Mouse (Mus musculus): ENCODE measurements around the gene Maml3. TPM values are rescaled to one million over a fixed set of nuclear protein-coding genes. Genes with fewer than 3 reads are reported as not detected.
A peak's percentile ranks its signal among the peaks of the same experiment; 100 is the strongest.

Gene Maml3
- total RNA-seq, 2 experiments from 2014 or later: 7.4 to 8.5 TPM

- no peak for DNase-seq (ENCODE audit: low spot score in 2 of 2)
Observed at GRCm38 (mm10) chr3:51839353-51839715, 265.5 kb downstream of the Maml3 start.

DNA sequence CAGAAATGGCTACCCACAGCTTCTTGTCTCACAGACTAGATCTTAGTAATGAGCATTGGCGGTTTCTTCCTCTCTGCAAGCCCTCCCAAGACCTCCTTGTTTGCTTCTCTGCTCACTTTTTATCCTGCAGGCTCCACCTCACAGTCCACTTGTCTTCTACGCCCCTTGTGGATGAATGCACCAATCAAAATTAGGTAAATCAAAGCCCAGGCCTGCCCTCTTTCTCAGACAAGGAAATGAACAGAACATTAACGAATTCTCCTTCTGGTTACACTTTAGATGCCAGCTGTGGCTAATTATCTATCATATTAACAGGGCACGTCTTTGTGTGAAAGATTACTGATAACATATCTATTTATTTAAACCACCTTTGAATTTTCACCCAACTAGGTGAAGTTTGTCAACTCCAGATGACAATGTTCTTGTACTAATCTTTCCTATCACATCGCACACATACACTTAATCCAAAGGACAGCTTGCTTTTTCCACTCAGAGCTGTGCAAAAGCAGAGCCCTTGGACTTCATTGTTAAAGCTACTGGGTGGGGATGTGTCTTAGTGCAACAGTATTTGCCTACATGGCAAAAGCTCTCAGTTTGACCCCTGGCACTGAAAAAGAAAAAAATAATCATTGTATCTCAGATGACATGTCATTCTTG, 266.1 kb downstream of the Maml3 start:
- DNase-seq (ENCODE audit: low spot score in 2 of 2): no peak

DNA sequence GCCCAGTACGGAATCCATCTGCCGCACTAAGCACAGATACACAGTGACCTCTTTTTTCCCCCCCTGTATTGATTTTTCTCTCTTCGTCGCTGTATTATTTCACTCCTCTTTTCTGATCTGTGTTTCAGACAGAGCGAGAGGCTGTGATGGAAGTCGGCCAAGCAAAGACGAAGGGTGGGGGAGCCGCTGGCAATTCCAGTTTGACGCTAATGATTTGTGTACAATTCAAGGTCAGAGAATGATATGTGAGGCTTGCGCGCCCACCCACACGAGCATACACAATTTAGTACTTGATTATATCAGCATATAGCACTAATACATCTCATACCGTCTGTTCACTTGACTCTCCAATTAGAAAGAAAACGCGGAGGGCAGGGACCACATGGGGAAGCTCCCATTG, 271.9 kb downstream of the Maml3 start:
- DNase-seq (ENCODE audit: low spot score in 2 of 2): no peak

GRCm38 (mm10) chr3:51830821-51831429, 274.0 kb downstream of the Maml3 start:
- DNase-seq (ENCODE audit: low spot score in 2 of 2): no peak

DNA sequence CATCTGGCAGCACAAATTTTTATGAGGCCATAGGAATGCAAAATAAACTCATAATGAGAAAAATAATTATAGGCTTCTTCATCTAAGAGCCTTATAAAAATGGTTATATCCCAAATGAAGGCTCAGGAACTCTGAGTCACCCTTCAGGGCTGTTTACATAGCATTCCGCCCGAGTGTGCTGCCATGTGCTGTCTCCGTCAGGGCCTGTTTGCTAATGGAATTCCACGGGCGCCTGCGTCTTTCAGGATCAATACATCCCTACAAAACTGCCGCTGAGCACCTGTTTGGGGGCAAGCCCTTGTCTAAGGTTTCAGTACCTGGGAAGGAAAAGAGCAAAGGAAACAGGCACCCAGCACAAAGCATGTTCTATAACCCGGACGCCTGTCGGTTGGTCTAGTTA, 279.3 kb downstream of the Maml3 start:
- no peak for DNase-seq (ENCODE audit: low spot score in 2 of 2)

DNA sequence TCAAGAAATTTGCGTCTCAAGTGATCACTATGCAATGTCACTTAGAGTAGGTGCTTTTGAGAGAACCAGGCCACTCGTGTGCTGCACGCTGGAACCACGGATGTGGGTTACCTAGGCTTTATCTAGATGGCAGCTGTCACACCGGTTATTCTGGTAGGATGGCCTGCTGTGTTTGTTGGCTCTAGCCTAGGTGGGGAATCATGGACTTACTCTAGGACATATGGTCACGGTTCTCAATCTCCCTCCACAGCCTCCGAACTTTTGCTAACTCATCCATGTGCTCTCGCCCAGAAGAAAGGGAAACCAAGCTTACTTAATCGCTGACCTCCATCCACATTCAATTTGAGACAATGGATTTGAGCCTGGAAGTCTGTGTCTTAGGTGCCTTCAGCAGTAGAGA, 280.4 kb downstream of the Maml3 start:
- no peak for DNase-seq (ENCODE audit: low spot score in 2 of 2)

GRCm38 (mm10) chr3:51821551-51821950, 283.3 kb downstream of the Maml3 start:
- no peak for DNase-seq (ENCODE audit: low spot score in 2 of 2)

GRCm38 (mm10) chr3:51819109-51819508, 285.8 kb downstream of the Maml3 start:
- no peak for DNase-seq (ENCODE audit: low spot score in 2 of 2)

DNA sequence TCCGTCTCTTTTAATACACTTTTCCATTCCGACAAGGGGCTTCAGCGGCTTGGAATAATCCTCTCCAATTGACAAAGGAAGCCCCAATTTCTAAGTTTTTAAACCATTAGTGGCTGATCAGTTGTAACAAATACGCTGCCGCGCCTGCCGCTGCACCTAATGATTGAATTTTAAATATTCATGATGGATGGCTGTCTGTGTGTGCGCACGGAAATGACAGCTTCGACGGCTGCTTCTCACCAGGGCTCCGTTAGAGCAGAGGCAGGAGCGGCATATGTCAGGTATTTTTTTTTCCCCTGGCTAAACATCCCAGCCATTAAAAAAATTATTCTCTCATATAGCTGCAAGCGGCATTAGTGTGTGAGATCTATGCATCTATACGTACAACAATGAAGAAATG, 287.0 kb downstream of the Maml3 start:
- DNase-seq (ENCODE audit: low spot score in 2 of 2): no peak

DNA sequence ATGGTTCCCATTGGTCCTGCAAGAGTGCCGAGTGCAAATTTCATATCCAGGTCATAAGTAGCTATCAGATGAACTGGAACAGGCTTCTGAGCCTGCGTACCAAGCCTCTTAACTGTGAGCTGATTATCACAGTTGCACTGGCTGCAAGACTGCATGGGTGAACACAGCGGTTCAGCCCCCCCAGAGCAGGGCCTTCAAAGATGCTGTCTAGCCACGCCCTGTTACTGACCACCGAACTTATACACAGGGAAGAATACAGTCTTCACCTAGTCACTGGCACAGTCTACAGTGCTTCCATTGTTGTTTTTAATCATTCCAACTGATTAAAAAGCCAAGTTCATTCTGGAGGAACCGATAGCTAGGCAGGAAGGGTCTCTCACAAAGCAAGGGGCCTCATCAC, 287.5 kb downstream of the Maml3 start:
- no peak for DNase-seq (ENCODE audit: low spot score in 2 of 2)

DNA sequence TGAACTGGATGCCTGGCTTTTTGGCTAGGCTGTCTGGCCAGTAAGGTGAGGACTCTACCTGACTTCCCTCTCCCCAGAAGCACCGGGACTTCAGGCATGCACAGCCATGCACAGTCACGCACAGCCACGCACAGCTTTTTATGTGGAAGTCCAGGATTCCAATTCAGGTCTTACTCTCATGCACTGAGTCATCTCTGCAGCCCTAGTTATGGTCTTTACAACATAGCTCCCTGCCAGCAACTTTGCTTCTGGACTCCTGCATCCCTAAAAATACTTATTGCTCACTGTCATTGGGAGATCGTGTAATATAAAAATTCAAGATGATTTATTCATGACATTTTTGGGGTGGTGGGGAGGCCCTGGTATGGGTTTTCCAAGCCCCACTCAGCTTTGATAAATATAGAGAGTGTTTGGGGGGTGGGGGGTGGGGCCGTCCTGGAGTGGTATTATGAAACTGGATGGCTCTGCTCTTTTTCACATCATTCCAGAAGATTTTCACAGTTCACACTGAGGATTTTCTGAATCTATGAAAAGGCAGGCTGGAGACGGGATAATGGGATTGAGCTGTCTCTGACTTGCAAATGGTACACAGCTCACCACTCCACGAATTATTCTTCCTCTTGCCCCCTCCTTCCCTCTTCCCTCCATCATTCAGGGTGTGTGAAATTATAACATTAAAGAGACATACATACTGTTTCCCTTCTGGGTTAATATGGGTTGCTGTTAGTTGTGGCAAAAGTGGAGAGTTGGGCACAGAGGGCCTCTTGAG, 288.2 kb downstream of the Maml3 start:
- DNase-seq (ENCODE audit: low spot score in 2 of 2): no peak

DNA sequence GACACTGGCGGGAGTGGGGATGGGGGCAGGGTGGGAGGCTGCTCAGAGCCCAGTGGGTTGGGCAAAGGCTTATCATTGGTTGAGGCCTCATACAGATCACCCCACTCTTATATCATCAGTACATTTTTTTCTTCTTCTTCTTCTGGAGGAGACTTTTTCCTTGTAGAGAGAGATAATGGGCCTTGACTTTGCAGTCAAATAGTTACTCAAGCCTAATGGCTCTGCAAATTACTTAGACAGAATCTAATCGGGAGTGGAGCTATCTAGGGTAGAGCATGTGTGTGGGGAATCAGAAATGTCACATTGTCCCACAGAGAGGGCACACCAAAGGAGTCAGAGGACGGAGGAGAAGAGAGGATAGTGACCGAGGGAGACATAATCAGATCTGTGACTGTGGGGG, 290.8 kb downstream of the Maml3 start:
- DNase-seq (ENCODE audit: low spot score in 2 of 2): no peak

GRCm38 (mm10) chr3:51813186-51813585, 291.7 kb downstream of the Maml3 start:
- no peak for DNase-seq (ENCODE audit: low spot score in 2 of 2)

GRCm38 (mm10) chr3:51810731-51811130, 294.1 kb downstream of the Maml3 start:
- DNase-seq (ENCODE audit: low spot score in 2 of 2): no peak

GRCm38 (mm10) chr3:51809822-51810221, 295.1 kb downstream of the Maml3 start:
- no peak for DNase-seq (ENCODE audit: low spot score in 2 of 2)

DNA sequence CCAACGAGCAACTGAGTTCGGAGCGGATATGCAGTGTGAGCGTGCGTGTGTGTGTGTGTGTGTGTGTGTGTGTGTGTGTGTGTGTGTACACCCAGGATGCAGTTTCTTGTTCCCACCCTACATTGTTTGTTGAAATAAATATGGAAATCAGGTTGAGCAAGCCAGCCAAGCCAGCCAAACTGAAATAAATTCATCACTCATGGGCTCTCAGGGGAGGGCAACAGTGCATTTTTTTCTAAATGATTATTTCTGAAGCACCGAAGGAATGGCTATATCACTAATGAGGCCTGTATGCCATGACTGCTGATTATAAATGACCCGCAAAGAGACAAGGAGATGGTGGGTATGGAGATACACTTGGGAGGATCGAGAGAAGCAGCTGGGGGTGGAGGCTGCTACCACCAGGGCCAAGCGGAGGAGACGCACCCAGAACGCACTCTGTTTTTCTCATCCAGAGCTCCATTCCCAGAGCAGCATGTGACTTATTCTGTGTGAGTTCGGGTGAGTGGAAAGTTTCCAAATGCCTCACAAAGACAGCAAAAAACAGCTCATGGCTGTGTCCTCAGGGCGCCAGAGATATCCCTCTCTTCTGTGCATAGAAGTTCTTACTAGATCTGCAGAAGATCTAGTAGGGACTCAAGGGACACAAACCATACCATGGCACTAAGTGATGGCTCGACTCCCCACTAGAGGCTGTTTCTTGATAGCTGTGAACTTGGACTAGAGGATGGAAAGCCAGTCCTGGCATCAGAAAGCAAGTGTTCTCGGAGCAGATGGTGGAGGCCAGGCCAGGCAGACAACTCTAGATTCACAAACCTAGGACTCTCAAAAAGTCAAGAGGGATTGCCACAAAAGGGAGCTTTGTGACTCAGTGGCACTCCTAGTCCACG, 296.6 kb downstream of the Maml3 start:
- peak in 1 of 2 experiments; percentile 70 for DNase-seq (ENCODE audit: low spot score in 2 of 2)

DNA sequence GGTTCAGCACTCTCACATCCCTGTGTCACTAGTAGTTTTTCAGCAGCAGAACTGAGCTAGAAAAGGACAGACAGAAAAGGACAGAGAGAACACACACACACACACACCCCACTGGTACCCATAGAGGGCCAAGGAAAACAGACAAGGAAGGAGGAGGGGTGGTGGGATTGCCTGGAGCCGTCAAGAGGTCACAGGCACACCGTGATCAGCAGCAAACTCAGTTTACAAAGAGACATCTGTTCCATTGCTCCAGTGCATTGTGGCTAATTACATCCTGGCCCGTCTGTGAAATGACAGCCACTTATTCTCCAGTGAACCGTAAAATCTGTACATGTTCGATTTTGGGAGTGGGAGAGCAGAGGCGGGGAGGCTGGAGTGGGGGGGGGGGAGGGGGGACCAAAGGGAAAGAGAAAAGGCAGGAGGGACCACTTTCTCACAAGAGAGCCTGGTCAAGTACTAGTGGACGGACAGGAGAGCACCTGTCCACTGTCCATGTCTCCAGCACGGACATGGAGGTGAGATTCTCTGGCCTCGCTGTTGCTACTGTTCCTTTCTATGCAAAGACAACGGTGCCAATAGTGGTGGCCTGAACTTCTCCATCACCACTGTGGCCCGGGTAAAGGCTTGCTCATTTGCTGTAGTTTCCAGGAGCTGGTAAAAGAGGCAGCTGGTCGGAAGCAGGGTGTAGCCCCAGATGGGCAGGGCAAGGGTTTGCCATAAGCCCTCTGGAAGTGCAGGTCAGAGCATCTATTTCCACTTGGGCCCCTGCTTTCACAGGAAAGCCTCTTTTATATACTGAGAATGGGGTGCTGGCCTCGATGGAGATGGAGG, 299.2 kb downstream of the Maml3 start:
- DNase-seq (ENCODE audit: low spot score in 2 of 2): no peak

DNA sequence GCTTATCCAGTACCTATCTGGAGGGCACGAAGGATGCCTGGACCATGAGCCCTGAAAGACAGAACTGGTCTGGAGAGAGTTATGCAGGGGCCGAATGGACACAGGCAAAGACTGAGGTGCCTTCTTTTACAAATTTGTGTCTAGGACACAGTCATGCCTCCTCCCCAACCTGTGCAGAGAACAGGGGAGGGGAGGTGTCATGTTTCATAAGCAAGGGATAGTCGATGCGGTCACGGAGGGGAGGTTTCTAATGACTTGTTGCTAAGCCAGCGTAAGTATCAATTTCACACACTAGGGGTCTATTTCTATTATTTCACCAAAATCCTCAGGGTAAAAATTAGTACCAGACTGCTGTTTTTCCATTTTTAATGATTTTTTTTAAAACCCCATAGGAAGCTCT, 301.0 kb downstream of the Maml3 start:
- no peak for DNase-seq (ENCODE audit: low spot score in 2 of 2)

DNA sequence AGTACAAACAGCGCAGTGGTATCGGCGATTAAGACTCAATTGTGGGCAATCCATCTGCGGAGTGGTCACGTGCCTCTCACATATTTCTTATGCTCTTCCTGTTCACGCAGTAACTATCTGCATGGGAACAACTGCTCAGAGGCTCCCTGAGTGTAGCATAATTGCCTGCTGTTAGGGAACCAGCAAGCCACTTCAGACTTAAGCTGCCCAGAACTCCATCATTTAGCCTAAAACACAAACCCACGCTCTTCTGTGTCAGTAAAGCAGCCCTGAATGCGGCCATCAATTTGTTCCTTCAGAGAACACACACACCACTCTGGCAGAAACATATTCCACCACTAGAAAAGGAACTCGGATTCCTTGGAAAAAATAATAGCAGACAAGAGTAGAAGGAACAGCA, 305.2 kb downstream of the Maml3 start:
- DNase-seq (ENCODE audit: low spot score in 2 of 2): no peak

GRCm38 (mm10) chr3:51796838-51797237, 308.0 kb downstream of the Maml3 start:
- DNase-seq (ENCODE audit: low spot score in 2 of 2): no peak

Measured in layer of hippocampus, postnatal 14 days (tissue).